Mouse (Mus musculus) lung, postnatal 0 days (tissue): ENCODE measurements at regions not wholly inside any gene's neighbourhood (a gene's known extent, or its start where the extent isn't known, plus 50 kb on each side); places are given as distances from the start of the nearest gene placed in this dataset.

Experiments
- CTCF ChIP-seq: IDR thresholded peaks from 2 replicates; pipeline ENCODE4 v1.5.1; 2016; ENCODE audit warnings: antibody characterized with exemption, mild to moderate bottlenecking
- EP300 ChIP-seq: IDR thresholded peaks from 2 replicates; pipeline ENCODE4 v1.6.1; 2016; ENCODE audit warnings: antibody characterized with exemption, mild to moderate bottlenecking, control low read depth

DNA sequence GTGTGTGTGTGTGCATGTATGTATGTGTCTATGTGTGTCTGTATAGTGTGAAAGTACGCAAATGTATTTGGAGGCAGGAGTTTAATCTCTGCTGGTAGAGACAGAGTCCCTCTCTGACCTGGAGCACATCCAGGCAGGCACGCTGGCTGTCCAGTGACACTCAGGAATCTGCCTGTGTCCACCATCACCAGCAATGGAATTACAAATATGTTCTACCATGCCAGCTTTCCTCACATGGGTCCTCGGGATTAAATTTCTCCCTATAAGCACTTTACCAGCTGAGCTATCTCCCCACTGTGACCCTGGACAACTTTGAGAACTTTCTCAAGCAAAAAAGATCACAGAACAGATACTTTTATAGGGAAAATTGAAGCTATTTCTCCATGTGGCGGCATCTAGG, 355.3 kb downstream of the Adgrl2 start:
- no peak for TF ChIP-seq CTCF
- no peak for TF ChIP-seq EP300
